Mouse (Mus musculus) heart, embryonic 16.5 days (tissue): ENCODE data around the gene Hist1h1t. TPM values are rescaled to one million over a fixed set of nuclear protein-coding genes. Genes with fewer than 3 reads are reported as not detected.

Source experiments
- ATAC-seq: fragments of 200-750 bp; cut with Nextera tagmentation; replicated peaks from 2 replicates; pipeline ENCODE4 v1.8.0; 2017; ENCODE audit warnings: moderate number of reproducible peaks; ENCODE audit not compliant: insufficient read depth, low FRiP score; ENCODE audit errors: extremely low read depth
- H3K27ac ChIP-seq: fragments of 300-500 bp; sonication (generic); 2 replicates; pipeline ENCODE4 v1.5.1; 2014; ENCODE audit warnings: mild to moderate bottlenecking, low read length, control low read depth, moderate library complexity
- H3K27me3 ChIP-seq: fragments of 300-500 bp; sonication (generic); 2 replicates; pipeline ENCODE4 v1.6.1; 2014; ENCODE audit warnings: low read length, mixed read lengths; ENCODE audit not compliant: control insufficient read depth, insufficient read depth
- H3K36me3 ChIP-seq: fragments of 300-500 bp; sonication (generic); 2 replicates; pipeline ENCODE4 v1.6.1; 2014; ENCODE audit not compliant: control insufficient read depth, insufficient read depth
- H3K4me1 ChIP-seq: fragments of 300-500 bp; sonication (generic); 2 replicates; pipeline ENCODE4 v1.6.1; 2014; ENCODE audit warnings: low read length, mixed read lengths; ENCODE audit not compliant: control insufficient read depth, insufficient read depth
- H3K4me2 ChIP-seq: fragments of 300-500 bp; sonication (generic); 2 replicates; pipeline ENCODE4 v1.6.1; 2014; ENCODE audit warnings: low read depth, mild to moderate bottlenecking, control low read depth, low read length
- H3K4me3 ChIP-seq: fragments of 300-500 bp; sonication (generic); 2 replicates; pipeline ENCODE4 v1.5.1; 2014; ENCODE audit warnings: mild to moderate bottlenecking, control low read depth, low read length
- H3K9ac ChIP-seq: fragments of 300-500 bp; sonication (generic); 2 replicates; pipeline ENCODE4 v1.6.1; 2014; ENCODE audit warnings: low read length, control low read depth
- H3K9me3 ChIP-seq: fragments of 300-500 bp; sonication (generic); replicated peaks from 2 replicates; pipeline ENCODE4 v1.6.1; 2016; ENCODE audit warnings: low read length; ENCODE audit not compliant: control insufficient read depth
- WGBS: fragments of 180-500 bp; shearing (Covaris S2); extraction: QIAGEN DNeasy Blood & Tissue Kit; methylation state at CpG from one replicate; pipeline ENCODE4 v1.1.7; 2014; 5-methylcytosine and 5-hydroxymethylcytosine counted together
- polyA plus RNA-seq: library from polyadenylated mRNA; unstranded; fragments of >200 nt; fragmentation: Nextera tagmentation; extraction: Ambion mirVana; gene quantifications from 2 replicates; pipeline ENCODE4 v1.2.1, GENCODE M21; 2015

Hist1h1t gene
- polyA plus RNA-seq, 1 experiment from 2014 or later: not detected

GRCm38 (mm10) chr13:23685121-23685861 lies 10.3 kb upstream of the Hist1h1t start:
- ATAC-seq: no peak
- Histone ChIP-seq H3K36me3 (no peaks in the 10 kb centered on the region), H3K27me3 (no peaks in the 10 kb centered on the region), H3K4me1 (peaks cover 16% of the 10 kb centered on the region), H3K4me2 (peak overlapping the region; percentile 90), H3K4me3 (peak overlapping the region; percentile 61), H3K27ac (peak overlapping the region; percentile 97), H3K9ac (peak overlapping the region; percentile 79), H3K9me3 (no peaks in the 10 kb centered on the region)
- 11% methylated on average over 15 of the region's 15 CpGs for WGBS

GRCm38 (mm10) chr13:23685966-23686365 lies 9.6 kb upstream of the Hist1h1t start:
- H3K36me3 ChIP-seq: no peaks in the 10 kb centered on the region
- no peaks in the 10 kb centered on the region for H3K27me3 ChIP-seq
- no peaks in the 10 kb centered on the region for H3K9me3 ChIP-seq
- H3K4me1 ChIP-seq: peaks cover 16% of the 10 kb centered on the region
- peak overlapping the region; percentile 61 for H3K4me3 ChIP-seq
- H3K4me2 ChIP-seq: peak overlapping the region; percentile 90
- peak overlapping the region; percentile 79; the same call in 1 of the 2 replicates for H3K9ac ChIP-seq
- H3K27ac ChIP-seq: peak overlapping the region; percentile 97
- ATAC-seq: no peak
- WGBS: 44% methylated on average over 4 of the region's 4 CpGs

GRCm38 (mm10) chr13:23687181-23687580 lies 8.4 kb upstream of the Hist1h1t start:
- no peak for ATAC-seq
- Histone ChIP-seq H3K4me1 (peaks cover 16% of the 10 kb centered on the region), H3K36me3 (no peaks in the 10 kb centered on the region), H3K4me3 (no peak overlapping the region), H3K27ac (no peak overlapping the region), H3K27me3 (no peaks in the 10 kb centered on the region), H3K9ac (no peak overlapping the region), H3K9me3 (no peaks in the 10 kb centered on the region), H3K4me2 (no peak overlapping the region)
- 83% methylated on average over 4 of the region's 4 CpGs for WGBS

GRCm38 (mm10) chr13:23687907-23688306 lies 7.7 kb upstream of the Hist1h1t start:
- Histone ChIP-seq H3K9me3 (no peaks in the 10 kb centered on the region), H3K4me2 (no peak overlapping the region)

GRCm38 (mm10) chr13:23688956-23689355 lies 6.7 kb upstream of the Hist1h1t start:
- H3K27me3 ChIP-seq: no peaks in the 10 kb centered on the region
- no peak overlapping the region for H3K27ac ChIP-seq
- H3K4me2 ChIP-seq: no peak overlapping the region
- peaks cover 10% of the 10 kb centered on the region; the same call in 1 of the 2 replicates for H3K4me1 ChIP-seq
- no peak for ATAC-seq
- H3K9ac ChIP-seq: no peak overlapping the region
- no peaks in the 10 kb centered on the region for H3K9me3 ChIP-seq
- 92% methylated on average over 2 of the region's 2 CpGs for WGBS
- no peak overlapping the region for H3K4me3 ChIP-seq
- H3K36me3 ChIP-seq: no peaks in the 10 kb centered on the region

More at GRCm38 (mm10) chr13:23687907-23688306, 7.7 kb upstream of the Hist1h1t start:
- H3K36me3 ChIP-seq: no peaks in the 10 kb centered on the region
- H3K4me3 ChIP-seq: no peak overlapping the region
- no peaks in the 10 kb centered on the region for H3K27me3 ChIP-seq
- H3K4me1 ChIP-seq: peaks cover 12% of the 10 kb centered on the region
- no peak overlapping the region for H3K27ac ChIP-seq
- no peak overlapping the region for H3K9ac ChIP-seq
- no peak for ATAC-seq
- WGBS: 91% methylated on average over 7 of the region's 7 CpGs

- H3K36me3 ChIP-seq: no peaks in the 10 kb centered on the region
- WGBS: 46% methylated on average over 2 of the region's 2 CpGs
- no peaks in the 10 kb centered on the region for H3K27me3 ChIP-seq
- H3K9me3 ChIP-seq: no peaks in the 10 kb centered on the region
- no peak overlapping the region for H3K27ac ChIP-seq
- no peak overlapping the region for H3K9ac ChIP-seq
- H3K4me2 ChIP-seq: no peak overlapping the region
- no peak for ATAC-seq
- peaks cover 10% of the 10 kb centered on the region; the same call in 1 of the 2 replicates for H3K4me1 ChIP-seq
- no peak overlapping the region for H3K4me3 ChIP-seq
Observed at GRCm38 (mm10) chr13:23689459-23689858, 6.2 kb upstream of the Hist1h1t start.

GRCm38 (mm10) chr13:23693856-23694440 lies 1.7 kb upstream of the Hist1h1t start:
- H3K36me3 ChIP-seq: no peaks in the 10 kb centered on the region
- H3K4me3 ChIP-seq: no peak overlapping the region
- no peaks in the 10 kb centered on the region for H3K9me3 ChIP-seq
- no peaks in the 10 kb centered on the region for H3K27me3 ChIP-seq
- 73% methylated on average over 6 of the region's 6 CpGs for WGBS
- no peak overlapping the region for H3K9ac ChIP-seq
- no peak for ATAC-seq
- H3K27ac ChIP-seq: no peak overlapping the region
- H3K4me1 ChIP-seq: peaks cover 5% of the 10 kb centered on the region; the same call in 1 of the 2 replicates
- no peak overlapping the region for H3K4me2 ChIP-seq

GRCm38 (mm10) chr13:23694956-23695355 lies 658 bp upstream of the Hist1h1t start:
- no peak overlapping the region for H3K9ac ChIP-seq
- WGBS: 90% methylated on average over 9 of the region's 9 CpGs
- no peaks in the 10 kb centered on the region for H3K27me3 ChIP-seq
- H3K36me3 ChIP-seq: no peaks in the 10 kb centered on the region
- no peak overlapping the region for H3K4me3 ChIP-seq
- H3K4me2 ChIP-seq: no peak overlapping the region
- peaks cover 6% of the 10 kb centered on the region; the same call in 1 of the 2 replicates for H3K4me1 ChIP-seq
- no peak for ATAC-seq
- H3K27ac ChIP-seq: no peak overlapping the region
- no peaks in the 10 kb centered on the region for H3K9me3 ChIP-seq

- no peak overlapping the region for H3K9ac ChIP-seq
- H3K27me3 ChIP-seq: no peaks in the 10 kb centered on the region
- peaks cover 6% of the 10 kb centered on the region; the same call in 1 of the 2 replicates for H3K4me1 ChIP-seq
- no peak overlapping the region for H3K4me3 ChIP-seq
- H3K4me2 ChIP-seq: peak overlapping the region; percentile 29
- no peaks in the 10 kb centered on the region for H3K36me3 ChIP-seq
- ATAC-seq: no peak
- H3K27ac ChIP-seq: 0 out of 2 replicates have a peak overlapping the region, but pooled peaks have one; percentile 5
- H3K9me3 ChIP-seq: no peaks in the 10 kb centered on the region
- 49% methylated on average over 15 of the region's 15 CpGs for WGBS
Observed at GRCm38 (mm10) chr13:23696061-23696474, 454 bp downstream of the Hist1h1t start.
